Mouse (Mus musculus) C2C12 (cell line): ENCODE data around the gene Sfrp5.

Experiments
- CTCF ChIP-seq: IDR thresholded peaks from one replicate; pipeline ENCODE4 v1.5.1; 2011; ENCODE audit not compliant: control insufficient read depth, insufficient read depth, insufficient read length
- MAX ChIP-seq: IDR thresholded peaks from one replicate; pipeline ENCODE4 v1.6.1; 2011; ENCODE audit warnings: mild to moderate bottlenecking, control low read depth
- MYOD1 ChIP-seq: IDR thresholded peaks from one replicate; pipeline ENCODE4 v1.6.1; 2011; ENCODE audit warnings: low read depth; ENCODE audit not compliant: control insufficient read depth, insufficient read length
- MYOG ChIP-seq: IDR thresholded peaks from one replicate; pipeline ENCODE4 v1.6.1; 2011; ENCODE audit not compliant: control insufficient read depth, insufficient read length; ENCODE audit errors: extremely low read depth
- USF1 ChIP-seq: IDR thresholded peaks from one replicate; pipeline ENCODE4 v1.6.1; 2011; ENCODE audit warnings: low read depth, mild to moderate bottlenecking, control low read depth, moderate library complexity

GRCm38 (mm10) chr19:42166130-42166529 is 35.9 kb downstream of the Sfrp5 start:
- TF ChIP-seq USF1 (no peak), MAX (no peak), CTCF (peak; percentile 81), MYOD1 (no peak), MYOG (no peak)
